Mouse (Mus musculus) left cerebral cortex, adult 11 months (tissue): ENCODE results near the gene Amph.
"Not testable (repeated sequence)": the region's sequence is repeated elsewhere in the genome, so short reads cannot be mapped to it uniquely, and the experiment has no call there.

Experiments
- DNase-seq: peaks from one replicate; pipeline ENCODE4 v3.0.0; 2022; ENCODE audit warnings: low spot score

The Amph gene

DNA sequence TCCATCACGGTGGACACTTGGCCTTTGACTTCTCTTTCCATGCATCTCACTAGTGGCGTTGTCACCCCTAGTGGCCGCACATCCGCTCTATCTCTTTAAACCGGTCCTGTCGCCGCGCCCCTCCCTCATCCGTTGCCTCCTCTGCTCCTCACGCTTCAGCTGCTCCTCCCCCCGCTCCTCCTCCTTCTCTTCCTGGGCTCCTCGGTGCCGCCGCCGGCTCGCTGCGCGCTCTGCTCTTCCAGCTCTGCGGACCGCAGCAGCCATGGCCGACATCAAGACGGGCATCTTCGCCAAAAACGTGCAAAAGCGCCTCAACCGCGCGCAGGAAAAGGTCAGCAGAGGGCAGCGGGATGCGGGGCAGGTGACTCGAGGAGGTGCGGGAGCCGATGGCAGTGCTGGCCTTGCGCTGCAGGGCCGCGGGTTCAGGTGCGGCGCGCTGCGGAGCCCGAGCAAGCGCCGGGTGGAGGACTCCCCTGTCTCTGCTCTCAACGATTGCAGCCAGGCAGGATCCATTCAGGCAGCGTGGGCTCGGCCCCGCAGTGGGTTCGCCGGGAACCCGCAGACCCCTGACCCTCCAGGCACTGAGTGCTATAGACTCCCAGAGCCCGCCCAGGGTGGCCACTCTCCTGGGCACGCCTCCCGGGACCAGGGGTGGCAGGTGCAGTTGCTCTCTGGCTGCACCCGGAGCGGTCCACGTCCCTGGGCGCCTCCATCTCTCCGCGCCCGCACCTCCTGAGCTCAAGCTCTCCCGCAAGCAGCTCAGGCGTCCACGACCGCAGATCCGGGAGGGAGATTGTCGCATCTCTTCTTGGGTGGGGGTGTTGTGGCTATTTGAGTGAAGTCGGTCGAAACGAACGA, at the start of gene Amph:
TSS of gene Amph (plus strand) at position 35 of the 858 bp plus-strand sequence.
- DNase-seq, result peak; percentile 83

GRCm38 (mm10) chr13:18903623-18904022, 44.4 kb upstream of the Amph start:
- no peak for DNase-seq

- DNase-seq, result peak; percentile 3
These were observed 33.2 kb upstream of the Amph start for GRCm38 (mm10) chr13:18914774-18915173.

DNA sequence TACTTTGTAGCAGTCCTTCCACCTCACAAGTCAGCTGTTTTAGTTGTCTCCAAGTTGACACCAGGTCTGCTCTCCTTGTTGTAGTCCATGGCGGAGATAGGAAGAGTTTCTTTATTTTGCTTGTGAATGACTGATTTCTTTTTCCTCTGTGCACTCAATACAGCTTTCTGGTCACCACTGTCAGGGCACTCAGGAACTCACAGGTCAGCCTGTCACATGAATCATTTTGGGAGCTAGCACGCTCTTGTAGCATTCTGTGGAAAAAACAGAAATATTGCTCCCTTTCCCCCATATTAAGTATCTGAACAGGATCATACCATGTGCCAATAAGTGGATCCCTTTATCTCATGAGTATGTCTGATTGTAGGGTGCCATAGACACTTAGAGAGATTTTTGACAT, 14.8 kb upstream of the Amph start:
- DNase-seq, result not testable (repeated sequence)

DNA sequence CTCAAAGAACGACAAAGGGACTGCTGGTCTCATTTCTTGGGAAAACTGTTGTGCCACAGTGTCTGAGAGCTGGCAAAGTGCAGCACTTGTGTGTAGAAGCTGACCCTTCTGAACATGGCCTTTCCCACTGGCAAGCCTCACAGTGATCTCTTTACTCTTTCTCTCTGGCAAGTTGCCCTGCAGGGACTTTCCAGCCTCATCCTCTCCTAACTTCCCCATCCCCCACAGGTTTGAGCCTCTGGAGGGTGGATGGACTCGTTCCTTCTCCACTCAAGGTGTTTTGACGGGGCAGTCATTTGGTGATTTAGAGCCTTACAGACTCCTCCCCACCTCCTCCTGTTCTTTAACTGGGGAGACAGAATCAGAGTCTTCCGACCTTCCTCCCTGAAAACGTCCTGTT, 319 bp upstream of the Amph start:
- no peak for DNase-seq

DNA sequence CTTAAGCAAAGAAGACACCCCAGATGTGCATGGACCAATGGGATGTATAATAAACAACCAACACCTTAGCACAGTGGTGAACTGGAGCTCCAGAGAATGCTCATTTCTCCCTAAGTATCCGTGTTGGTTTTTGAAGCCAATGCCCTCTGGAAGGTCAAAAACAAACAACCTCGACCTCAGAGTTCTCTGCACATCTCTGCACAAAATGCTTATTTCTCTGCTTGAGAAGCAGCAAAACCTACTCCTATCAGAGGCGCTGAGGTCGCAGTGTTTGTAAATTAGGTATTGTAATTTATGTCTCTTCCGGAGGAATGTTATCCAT, 985 bp downstream of the Amph start:
- DNase-seq, result no peak

DNA sequence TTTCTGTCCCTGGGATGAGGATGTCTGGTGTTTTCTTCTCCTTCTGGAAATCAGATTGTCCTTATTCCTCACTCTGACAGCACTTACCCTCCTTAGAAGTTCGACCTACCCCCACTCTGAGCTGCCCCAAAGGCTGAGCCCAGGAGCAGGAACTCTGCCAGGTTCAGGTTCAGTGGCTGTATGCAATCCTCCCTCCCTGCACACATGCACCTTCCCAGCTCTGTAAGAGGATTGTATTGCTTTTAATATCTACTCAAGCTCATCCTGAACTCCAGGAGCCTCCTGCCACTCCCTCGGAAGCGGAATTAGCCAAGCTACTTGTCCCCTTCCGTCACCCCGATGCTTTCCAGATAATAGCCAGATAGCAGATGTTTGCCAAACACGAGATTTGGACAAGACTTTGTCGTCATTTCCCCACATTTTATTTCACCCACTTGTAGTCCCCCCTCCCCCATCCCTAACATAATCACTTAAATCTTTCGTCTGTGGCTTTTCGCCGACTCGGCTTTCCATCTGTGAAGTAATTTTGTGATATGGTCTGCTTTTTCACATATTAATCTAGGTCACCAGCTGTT, 1.7 kb downstream of the Amph start:
- DNase-seq, result no peak

DNA sequence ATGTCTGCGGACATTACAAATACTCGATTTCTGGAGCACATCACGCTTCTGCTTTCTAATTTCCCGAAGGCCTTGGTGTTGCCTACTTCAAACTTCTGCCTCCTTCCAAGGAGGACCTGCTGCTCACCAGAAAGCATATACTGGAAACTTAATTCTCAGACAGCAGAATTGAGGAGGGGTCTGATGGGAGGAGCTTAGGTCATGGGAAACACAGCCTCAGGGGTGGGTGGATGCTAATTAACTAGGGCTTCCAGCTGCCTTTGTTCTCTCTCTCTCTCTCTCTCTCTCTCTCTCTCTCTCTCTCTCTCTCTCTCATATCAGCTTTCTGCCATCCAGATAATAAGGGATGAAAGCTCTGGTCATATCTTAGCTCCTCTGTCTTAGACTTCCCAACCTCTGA, 5.6 kb downstream of the Amph start:
- no peak for DNase-seq

GRCm38 (mm10) chr13:18956065-18956913, 8.3 kb downstream of the Amph start:
- DNase-seq, result no peak

- DNase-seq, result no peak
These were observed 9.0 kb downstream of the Amph start for GRCm38 (mm10) chr13:18957028-18957427.

DNA sequence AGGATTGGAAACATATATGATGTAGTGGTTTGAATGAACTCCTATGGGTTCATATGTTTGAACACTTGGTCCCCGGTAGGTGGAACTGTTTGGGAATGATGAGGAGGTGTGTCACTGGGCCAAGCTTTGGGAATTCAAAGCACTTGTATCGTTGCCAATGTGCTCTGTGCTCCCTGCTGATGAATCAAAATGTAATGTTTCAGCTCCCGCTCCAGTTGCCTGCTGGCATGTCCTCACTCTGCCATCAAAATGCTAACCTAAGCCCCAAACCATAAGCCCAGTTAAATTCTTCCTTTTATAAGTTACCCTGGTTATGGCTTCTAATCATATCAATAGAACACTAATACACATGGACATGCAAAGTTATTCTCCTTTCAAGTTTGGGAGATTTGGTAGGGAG, 24.6 kb downstream of the Amph start:
- DNase-seq, result no peak

DNA sequence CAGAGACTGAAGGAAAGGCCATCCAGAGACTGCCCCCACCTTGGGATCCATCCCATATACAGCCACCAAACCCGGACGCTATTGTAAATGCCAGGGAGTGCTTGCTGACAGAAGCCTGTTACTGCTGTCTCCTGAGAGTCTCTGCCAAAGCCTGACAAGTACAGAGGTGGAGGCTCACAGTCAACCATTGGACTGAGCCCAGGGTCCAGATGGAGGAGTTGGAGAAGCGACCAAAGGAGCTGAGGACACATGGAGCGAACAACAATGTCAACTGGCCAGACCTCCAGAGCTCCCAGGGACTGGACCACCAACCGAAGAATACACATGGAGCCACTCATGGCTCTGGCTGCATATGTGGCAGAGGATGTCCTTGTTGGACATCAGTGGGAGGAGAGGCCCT, 26.3 kb downstream of the Amph start:
- DNase-seq, result no peak

DNA sequence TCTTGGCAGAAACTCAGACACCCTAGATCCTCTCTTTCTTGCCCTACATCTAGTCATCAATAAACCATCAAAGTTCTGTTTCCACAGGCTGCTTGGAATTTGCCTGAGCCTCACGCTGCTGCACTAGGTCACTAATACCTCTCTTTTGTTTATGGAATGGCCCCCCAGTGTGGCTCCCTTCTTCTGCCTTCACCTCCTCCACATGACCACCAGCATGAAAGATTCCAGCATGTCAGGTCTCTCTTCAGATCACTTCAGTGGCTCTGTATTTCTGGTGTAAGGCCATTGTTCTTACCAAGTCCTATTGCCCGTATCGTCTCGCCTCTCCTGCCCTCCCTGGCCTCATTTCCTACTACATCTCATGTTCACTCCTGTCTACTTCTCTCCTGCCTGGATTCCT, 39.3 kb downstream of the Amph start:
- DNase-seq, result no peak

GRCm38 (mm10) chr13:18988323-18988722, 40.3 kb downstream of the Amph start:
- no peak for DNase-seq

DNA sequence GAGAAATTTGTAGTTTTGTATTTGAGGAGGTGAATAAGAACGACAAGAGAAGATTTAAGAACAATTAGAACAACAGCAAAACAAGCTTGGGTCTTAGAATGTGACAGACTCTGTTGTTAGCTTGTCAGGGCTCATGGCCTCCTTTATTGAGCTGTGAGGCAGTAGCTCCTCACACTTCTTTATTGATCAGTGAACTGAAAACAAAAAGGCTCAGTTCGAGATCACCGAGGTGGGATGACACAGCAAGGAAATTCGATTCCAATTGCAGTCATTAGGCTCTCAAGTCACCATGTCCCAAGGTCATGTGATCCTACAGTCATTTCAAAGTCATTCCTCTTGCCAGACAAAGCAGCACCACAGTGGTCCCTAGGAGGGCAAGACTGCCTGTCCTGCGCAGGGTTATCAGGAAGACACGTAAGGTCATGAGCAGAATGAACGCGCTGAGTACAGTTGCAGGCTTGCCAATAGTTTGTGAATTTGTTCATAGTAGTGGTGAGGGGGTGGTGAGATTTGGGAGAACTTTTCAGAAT, 41.2 kb downstream of the Amph start:
- DNase-seq, result no peak

DNA sequence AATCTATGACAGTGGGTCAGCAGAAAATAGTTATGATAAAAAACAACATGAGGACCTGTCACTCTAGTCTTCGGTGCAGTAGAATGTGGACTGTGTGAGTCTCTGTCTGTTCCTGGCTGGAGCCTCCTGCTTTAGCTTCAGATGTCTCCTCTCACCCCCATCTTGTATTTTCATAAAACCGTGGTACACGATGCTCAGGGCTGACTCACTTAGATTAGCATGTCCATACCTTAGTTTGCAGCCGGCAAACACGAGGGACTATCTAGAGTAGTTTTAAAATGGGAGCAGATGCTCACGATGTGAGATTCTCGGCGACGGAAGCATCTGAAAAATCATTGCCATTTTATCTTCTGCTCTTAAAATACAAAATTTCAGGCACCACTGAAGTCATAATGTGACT, 54.5 kb downstream of the Amph start:
- DNase-seq, result peak; percentile 38

- DNase-seq, result no peak
These were observed 56.4 kb downstream of the Amph start for GRCm38 (mm10) chr13:19004406-19004805.

GRCm38 (mm10) chr13:19008440-19008839, 60.4 kb downstream of the Amph start:
- DNase-seq, result no peak

DNA sequence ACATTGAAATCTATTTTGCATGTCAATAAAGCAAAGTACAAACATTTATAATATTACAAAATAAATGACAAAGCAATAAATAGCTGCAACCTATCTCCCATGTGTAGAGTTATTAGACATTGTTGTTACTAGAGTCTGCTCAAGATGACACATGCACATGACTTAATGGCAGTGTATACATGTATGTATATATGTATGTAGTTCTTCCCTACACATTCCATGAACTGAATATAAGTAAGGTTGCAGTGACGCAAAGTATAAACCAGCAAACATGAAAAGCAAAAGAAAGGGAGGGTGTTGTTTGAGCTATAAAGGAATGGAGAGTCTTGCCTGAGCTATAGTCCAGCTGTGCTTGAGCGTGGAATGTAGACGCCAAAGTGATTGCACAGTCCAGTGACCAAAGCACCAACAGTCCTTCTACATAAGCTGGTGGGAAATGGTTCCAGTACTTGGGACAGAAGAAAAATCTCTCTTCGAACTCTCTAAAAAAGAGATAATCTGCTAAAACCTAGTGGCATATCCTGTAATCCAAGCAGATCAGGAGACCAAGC, 66.9 kb downstream of the Amph start:
- DNase-seq, result no peak

DNA sequence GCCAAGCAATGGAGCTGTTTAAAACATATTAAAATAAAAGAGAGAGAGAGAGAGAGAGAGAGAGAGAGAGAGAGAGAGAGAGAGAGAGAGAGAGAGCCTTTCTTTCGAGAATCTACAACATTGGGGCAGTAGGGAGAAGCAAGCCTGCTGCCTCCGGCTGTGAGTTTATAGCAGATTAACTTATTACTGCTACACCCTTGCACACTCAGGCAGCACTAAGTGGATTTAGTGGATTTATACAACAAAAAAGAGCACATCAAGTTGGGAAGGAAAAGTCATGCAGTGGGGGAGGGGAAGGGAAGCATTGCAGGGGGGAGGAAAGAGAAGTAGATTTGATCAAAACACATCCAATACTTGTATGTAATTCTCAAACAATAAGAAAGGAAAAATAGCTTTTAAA, 73.5 kb downstream of the Amph start:
- DNase-seq, result no peak

GRCm38 (mm10) chr13:19022310-19022709, 74.3 kb downstream of the Amph start:
- DNase-seq, result no peak

DNA sequence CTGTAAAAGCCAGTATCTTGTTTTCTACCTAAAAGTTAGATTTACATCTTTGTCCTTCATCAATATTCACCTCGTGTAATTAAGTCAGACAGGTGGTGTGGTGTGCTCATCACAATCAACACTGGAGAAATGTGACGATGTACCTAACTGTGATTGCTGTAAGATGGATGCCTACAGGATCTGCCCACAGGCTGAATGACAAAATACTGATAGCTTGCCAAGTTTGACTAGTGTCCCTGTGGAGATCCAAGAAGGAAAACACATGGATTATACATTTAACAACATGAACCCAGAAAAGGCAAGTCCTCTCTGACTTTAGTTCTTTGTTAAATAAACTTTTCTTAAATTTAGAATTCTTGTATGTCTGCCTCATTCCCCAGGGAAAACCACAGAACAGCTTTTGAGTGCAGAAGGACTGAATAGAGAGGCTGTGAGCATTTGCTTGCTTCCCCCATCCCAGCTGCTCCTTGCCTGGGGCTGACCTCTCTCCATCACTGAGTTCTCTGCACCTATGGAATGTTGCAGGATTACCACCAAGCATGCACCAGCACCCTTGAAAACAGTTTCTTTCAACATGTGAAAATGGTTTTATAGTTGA, 77.2 kb downstream of the Amph start:
- no peak for DNase-seq
